Mouse (Mus musculus) neural tube, embryonic 13.5 days (tissue): ENCODE data around the gene Dand5. TPM values are rescaled to one million over a fixed set of nuclear protein-coding genes. Genes with fewer than 3 reads are reported as not detected.
"Not testable (repeated sequence)": the region's sequence is repeated elsewhere in the genome, so short reads cannot be mapped to it uniquely, and the experiment has no call there.

Experiments used
- ATAC-seq: fragments of 200-750 bp; cut with Nextera tagmentation; 2 replicates; pipeline ENCODE4 v1.8.0; 2017; ENCODE audit warnings: low read depth, mild to moderate bottlenecking, moderate TSS enrichment, moderate library complexity
- H3K27ac ChIP-seq: fragments of 300-500 bp; sonication (generic); replicated peaks from 2 replicates; pipeline ENCODE4 v1.5.1; 2015; ENCODE audit warnings: moderate library complexity, mild to moderate bottlenecking, inconsistent platforms
- H3K27me3 ChIP-seq: fragments of 300-500 bp; sonication (generic); 2 replicates; pipeline ENCODE4 v1.6.1; 2015; ENCODE audit warnings: mild to moderate bottlenecking, inconsistent platforms
- H3K36me3 ChIP-seq: fragments of 300-500 bp; sonication (generic); 2 replicates; pipeline ENCODE4 v1.6.1; 2015; ENCODE audit warnings: mild to moderate bottlenecking, inconsistent platforms
- H3K4me1 ChIP-seq: fragments of 300-500 bp; sonication (generic); replicated peaks from 2 replicates; pipeline ENCODE4 v1.6.1; 2015; ENCODE audit warnings: inconsistent platforms
- H3K4me2 ChIP-seq: fragments of 300-500 bp; sonication (generic); 2 replicates; pipeline ENCODE4 v1.6.1; 2015; ENCODE audit warnings: inconsistent platforms, mild to moderate bottlenecking, moderate library complexity
- H3K4me3 ChIP-seq: fragments of 300-500 bp; sonication (generic); 2 replicates; pipeline ENCODE4 v1.5.1; 2015; ENCODE audit warnings: mild to moderate bottlenecking, inconsistent platforms
- H3K9ac ChIP-seq: fragments of 300-500 bp; sonication (generic); 2 replicates; pipeline ENCODE4 v1.6.1; 2015; ENCODE audit warnings: moderate library complexity, mild to moderate bottlenecking, inconsistent platforms
- H3K9me3 ChIP-seq: fragments of 300-500 bp; sonication (generic); 2 replicates; pipeline ENCODE4 v1.6.1; 2016; ENCODE audit warnings: inconsistent platforms
- WGBS: fragments of 180-500 bp; shearing (Covaris S2); methylation state at CpG from one replicate; pipeline ENCODE4 v1.1.7; 2015; 5-methylcytosine and 5-hydroxymethylcytosine counted together
- polyA plus RNA-seq: library from polyadenylated mRNA; unstranded; fragments of >200 nt; fragmentation: Nextera tagmentation; extraction: Ambion mirVana; gene quantifications from 2 replicates; pipeline ENCODE4 v1.2.1, GENCODE M21; 2015

The Dand5 gene
- polyA plus RNA-seq, 1 experiment from 2014 or later, result 12.3 TPM

GRCm38 (mm10) chr8:84832034-84832717 is 9.6 kb upstream of the Dand5 start:
- Histone ChIP-seq H3K9me3 (no peaks in the 10 kb centered on the region), H3K27me3 (no peaks in the 10 kb centered on the region), H3K9ac (peak overlapping the region; percentile 98), H3K27ac (peak overlapping the region; percentile 97), H3K36me3 (peaks cover 35% of the 10 kb centered on the region), H3K4me1 (peaks cover 48% of the 10 kb centered on the region), H3K4me2 (peak overlapping the region; percentile 65), H3K4me3 (peak overlapping the region; percentile 91)
- ATAC-seq, result peak; percentile 79
- 1% methylated on average over 59 of the region's 59 CpGs for WGBS

- Histone ChIP-seq H3K4me1 (peaks cover 43% of the 10 kb centered on the region), H3K36me3 (peaks cover 28% of the 10 kb centered on the region), H3K27ac (peak within 1 kb of the TSS; percentile 97), H3K4me2 (peak within 1 kb of the TSS; percentile 65), H3K9me3 (no peaks in the 10 kb centered on the region), H3K4me3 (peak within 1 kb of the TSS; percentile 91), H3K9ac (peak within 1 kb of the TSS; percentile 98), H3K27me3 (no peaks in the 10 kb centered on the region)
- no peak for ATAC-seq
- WGBS, result 79% methylated on average over 11 of the region's 11 CpGs
Observed at GRCm38 (mm10) chr8:84831490-84831889, 8.9 kb upstream of the Dand5 start, which contains the start of gene Gadd45gip1. TSS of gene Gadd45gip1 (plus strand) at chr8:84831522.

- not testable (repeated sequence) for H3K4me3 ChIP-seq, H3K27ac ChIP-seq, H3K4me2 ChIP-seq, H3K9me3 ChIP-seq, ATAC-seq, H3K27me3 ChIP-seq, H3K36me3 ChIP-seq, H3K9ac ChIP-seq
- H3K4me1 ChIP-seq, result peaks cover 12% of the 10 kb centered on the region; the same call in 1 of the 2 replicates
- WGBS, result 86% methylated on average over 2 of the region's 2 CpGs
Observed at GRCm38 (mm10) chr8:84826518-84826917, 3.9 kb upstream of the Dand5 start.

GRCm38 (mm10) chr8:84825636-84826035 is 3.0 kb upstream of the Dand5 start:
- no peaks in the 10 kb centered on the region for H3K27me3 ChIP-seq
- WGBS, result 74% methylated on average over 4 of the region's 4 CpGs
- H3K9ac ChIP-seq, result no peak overlapping the region
- H3K4me1 ChIP-seq, result peaks cover 10% of the 10 kb centered on the region; the same call in 1 of the 2 replicates
- H3K27ac ChIP-seq, result no peak overlapping the region
- no peak for ATAC-seq
- H3K9me3 ChIP-seq, result no peaks in the 10 kb centered on the region
- H3K36me3 ChIP-seq, result no peaks in the 10 kb centered on the region
- no peak overlapping the region for H3K4me2 ChIP-seq
- no peak overlapping the region for H3K4me3 ChIP-seq

GRCm38 (mm10) chr8:84823653-84824052 is 1.0 kb upstream of the Dand5 start:
- Histone ChIP-seq H3K9ac (peak overlapping the region; percentile 61), H3K9me3 (no peaks in the 10 kb centered on the region), H3K4me1 (peaks cover 10% of the 10 kb centered on the region; the same call in 1 of the 2 replicates), H3K36me3 (no peaks in the 10 kb centered on the region), H3K27ac (no peak overlapping the region), H3K4me3 (peak overlapping the region; percentile 24), H3K4me2 (peak overlapping the region; percentile 55), H3K27me3 (no peaks in the 10 kb centered on the region)
- WGBS, result 2% methylated on average over 18 of the region's 18 CpGs
- ATAC-seq, result peak; percentile 87

- Histone ChIP-seq H3K4me3 (no peak overlapping the region), H3K9ac (no peak overlapping the region), H3K27me3 (peaks cover 12% of the 10 kb centered on the region), H3K36me3 (no peaks in the 10 kb centered on the region), H3K9me3 (no peaks in the 10 kb centered on the region), H3K27ac (peak overlapping the region; percentile 83; the same call in 1 of the 2 replicates), H3K4me2 (no peak overlapping the region), H3K4me1 (peaks cover 43% of the 10 kb centered on the region)
- ATAC-seq, result no peak
- 76% methylated on average over 17 of the region's 17 CpGs for WGBS
Observed at GRCm38 (mm10) chr8:84816117-84816516, 6.5 kb downstream of the Dand5 start.

- WGBS, result 11% methylated on average over 9 of the region's 9 CpGs
- Histone ChIP-seq H3K9ac (peak overlapping the region; percentile 53; the same call in 1 of the 2 replicates), H3K27ac (peak overlapping the region; percentile 83), H3K9me3 (no peaks in the 10 kb centered on the region), H3K4me3 (no peak overlapping the region), H3K4me2 (0 out of 2 replicates have a peak overlapping the region, but pooled peaks have one; percentile 10), H3K27me3 (peaks cover 12% of the 10 kb centered on the region), H3K4me1 (peaks cover 48% of the 10 kb centered on the region), H3K36me3 (no peaks in the 10 kb centered on the region)
- peak; percentile 34; the same call in 1 of the 2 replicates for ATAC-seq
Observed at GRCm38 (mm10) chr8:84815547-84815946, 7.1 kb downstream of the Dand5 start.

- Histone ChIP-seq H3K4me2 (peak overlapping the region; percentile 10), H3K9ac (peak overlapping the region; percentile 53), H3K27ac (peak overlapping the region; percentile 83), H3K4me1 (peaks cover 53% of the 10 kb centered on the region), H3K4me3 (no peak overlapping the region), H3K9me3 (no peaks in the 10 kb centered on the region), H3K36me3 (no peaks in the 10 kb centered on the region), H3K27me3 (peaks cover 13% of the 10 kb centered on the region)
- WGBS, result 40% methylated on average over 19 of the region's 19 CpGs
- ATAC-seq, result peak; percentile 51
Observed at GRCm38 (mm10) chr8:84814555-84815441, 7.8 kb downstream of the Dand5 start.

GRCm38 (mm10) chr8:84814240-84814554 is 8.4 kb downstream of the Dand5 start:
- Histone ChIP-seq H3K4me2 (no peak overlapping the region), H3K27me3 (peaks cover 19% of the 10 kb centered on the region), H3K4me1 (peaks cover 59% of the 10 kb centered on the region), H3K9me3 (no peaks in the 10 kb centered on the region), H3K4me3 (no peak overlapping the region), H3K27ac (peak overlapping the region; percentile 83), H3K36me3 (no peaks in the 10 kb centered on the region), H3K9ac (peak overlapping the region; percentile 53)
- 79% methylated on average over 11 of the region's 11 CpGs for WGBS
- peak; percentile 22; the same call in 1 of the 2 replicates for ATAC-seq

- Histone ChIP-seq H3K9me3 (no peaks in the 10 kb centered on the region), H3K36me3 (no peaks in the 10 kb centered on the region), H3K27me3 (peaks cover 23% of the 10 kb centered on the region), H3K4me3 (no peak overlapping the region), H3K9ac (peak overlapping the region; percentile 53), H3K4me1 (peaks cover 63% of the 10 kb centered on the region), H3K27ac (peak overlapping the region; percentile 83), H3K4me2 (no peak overlapping the region)
- 90% methylated on average over 3 of the region's 3 CpGs for WGBS
- ATAC-seq, result no peak
Observed at GRCm38 (mm10) chr8:84813830-84814229, 8.8 kb downstream of the Dand5 start.

- no peak for ATAC-seq
- Histone ChIP-seq H3K4me2 (no peak overlapping the region), H3K9me3 (no peaks in the 10 kb centered on the region), H3K36me3 (no peaks in the 10 kb centered on the region), H3K4me3 (no peak overlapping the region), H3K27me3 (peaks cover 31% of the 10 kb centered on the region), H3K4me1 (peaks cover 69% of the 10 kb centered on the region), H3K27ac (peak overlapping the region; percentile 83; the same call in 1 of the 2 replicates), H3K9ac (no peak overlapping the region)
- WGBS, result 2% methylated on average over 5 of the region's 5 CpGs
Observed at GRCm38 (mm10) chr8:84813059-84813458, 9.6 kb downstream of the Dand5 start.

GRCm38 (mm10) chr8:84811303-84811702 is 11.3 kb downstream of the Dand5 start:
- no peak for ATAC-seq
- Histone ChIP-seq H3K36me3 (no peaks in the 10 kb centered on the region), H3K4me3 (peak overlapping the region; percentile 31), H3K9ac (peak overlapping the region; percentile 58), H3K9me3 (no peaks in the 10 kb centered on the region), H3K27ac (peak overlapping the region; percentile 76), H3K4me2 (peak overlapping the region; percentile 55), H3K4me1 (peaks cover 69% of the 10 kb centered on the region), H3K27me3 (peaks cover 46% of the 10 kb centered on the region)
- WGBS, result 19% methylated on average over 10 of the region's 10 CpGs
